Mouse (Mus musculus) MN1 (cell line): ENCODE results near the gene Lypd6.

Experiments used
- DNase-seq: peaks from one replicate; pipeline ENCODE4 v3.0.0-alpha.2; 2016; ENCODE audit warnings: low spot score

Lypd6 gene

GRCm38 (mm10) chr2:50066246-50066967 is at the start of gene Lypd6:
Gene Lypd6 (plus strand): TSS chr2:50066429.
- DNase-seq = no peak

- no peak for DNase-seq
Measured at GRCm38 (mm10) chr2:50019477-50019876, 46.8 kb upstream of the Lypd6 start.

DNA sequence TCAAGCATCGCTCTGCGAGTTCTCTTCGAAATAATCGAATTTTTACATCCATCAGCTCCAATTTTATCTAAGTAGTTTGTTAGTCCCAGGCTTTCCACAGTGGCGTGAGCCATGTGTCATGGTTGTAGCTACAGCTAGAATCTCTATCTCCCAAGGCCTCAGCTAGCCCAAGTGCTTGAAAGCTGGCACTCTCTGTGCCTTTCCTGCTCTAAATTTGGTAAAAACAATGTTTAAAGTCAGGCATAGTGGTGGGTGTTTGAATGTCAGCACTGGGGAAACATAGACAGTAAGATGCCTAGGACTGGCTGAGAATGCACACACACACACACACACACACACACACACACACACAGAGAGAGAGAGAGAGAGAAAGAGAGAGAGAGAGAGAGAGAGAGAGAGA is 40.7 kb upstream of the Lypd6 start:
- DNase-seq = no peak

DNA sequence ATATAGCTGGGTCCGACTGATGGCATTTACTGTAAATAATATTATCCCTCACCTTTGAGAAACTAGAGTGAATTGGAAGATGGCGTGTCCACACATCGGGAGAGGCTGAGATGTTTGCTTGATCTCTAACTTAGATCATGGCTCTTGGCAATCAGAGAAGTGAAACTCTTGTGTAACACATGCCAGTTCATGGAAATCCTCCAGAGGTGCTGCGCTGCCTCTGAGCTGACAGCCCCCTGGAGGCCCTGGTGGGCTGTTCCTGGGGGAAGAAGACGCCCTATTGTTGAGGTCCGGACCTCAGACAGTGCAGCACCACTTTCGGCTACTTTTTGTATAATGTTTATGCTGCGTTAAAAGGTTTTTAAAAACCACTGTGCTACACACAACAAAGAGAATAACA is 37.3 kb upstream of the Lypd6 start:
- DNase-seq = no peak

DNA sequence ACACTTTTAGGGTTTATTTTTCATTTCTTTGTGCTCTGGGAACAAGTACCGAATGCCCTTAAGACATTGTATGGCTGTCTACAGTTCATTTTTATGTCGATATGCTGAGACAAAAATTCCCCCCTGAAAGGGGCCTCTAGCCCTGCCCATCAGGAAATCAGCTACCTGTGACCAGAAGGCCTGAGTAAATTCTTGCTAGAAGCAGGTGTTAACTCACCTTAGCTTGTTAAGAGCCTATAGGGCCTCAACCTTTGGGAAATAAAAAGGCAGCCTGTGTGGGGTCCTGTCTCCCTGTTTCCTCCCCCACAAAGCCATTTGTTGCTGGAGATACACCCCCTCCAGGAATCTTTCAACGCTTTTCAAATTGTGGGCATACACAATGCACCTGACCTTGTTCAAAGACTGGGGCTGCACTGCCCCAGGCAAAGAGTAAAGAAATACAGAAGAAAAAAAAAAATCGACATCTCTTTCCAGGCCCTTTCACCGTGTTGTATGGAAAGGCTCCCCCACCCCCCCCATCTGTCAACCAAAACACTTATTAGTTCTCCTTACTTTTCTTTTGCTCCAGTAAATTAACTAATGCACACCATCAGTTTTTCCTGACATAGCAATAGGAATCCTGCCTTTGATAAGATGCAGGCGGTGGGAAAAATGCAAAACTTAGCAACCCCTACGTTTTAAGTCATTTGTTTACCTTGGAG is 21.9 kb upstream of the Lypd6 start:
- no peak for DNase-seq

GRCm38 (mm10) chr2:50044871-50045470 is 21.3 kb upstream of the Lypd6 start:
- no peak for DNase-seq

- DNase-seq = no peak
Measured at GRCm38 (mm10) chr2:50045841-50046240, 20.4 kb upstream of the Lypd6 start.

- no peak for DNase-seq
Measured at GRCm38 (mm10) chr2:50048442-50048841, 17.8 kb upstream of the Lypd6 start.

GRCm38 (mm10) chr2:50053893-50054292 is 12.3 kb upstream of the Lypd6 start:
- no peak for DNase-seq

DNA sequence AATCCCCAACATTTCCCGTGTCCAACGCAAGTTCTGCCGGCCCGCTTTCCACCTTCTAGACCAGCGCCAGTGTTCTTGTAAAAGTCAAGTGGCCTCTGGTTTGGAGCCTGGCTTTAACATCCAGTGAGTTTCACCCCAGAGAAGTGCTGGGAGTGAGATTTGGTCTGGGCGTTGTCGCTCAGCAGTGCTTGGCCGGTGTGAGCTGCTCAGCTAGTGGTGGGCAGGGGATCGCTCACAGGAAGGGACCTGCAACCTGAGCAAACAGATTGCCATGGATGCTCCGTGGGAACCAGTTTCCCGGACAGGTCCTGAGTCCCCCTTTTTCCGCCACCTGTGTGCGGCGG is 355 bp upstream of the Lypd6 start:
- no peak for DNase-seq

- DNase-seq = no peak
Measured at GRCm38 (mm10) chr2:50066968-50067315, 713 bp downstream of the Lypd6 start.

GRCm38 (mm10) chr2:50069571-50070295 is 3.5 kb downstream of the Lypd6 start:
- DNase-seq = no peak

- DNase-seq = no peak
Measured at GRCm38 (mm10) chr2:50072158-50072557, 5.9 kb downstream of the Lypd6 start.

DNA sequence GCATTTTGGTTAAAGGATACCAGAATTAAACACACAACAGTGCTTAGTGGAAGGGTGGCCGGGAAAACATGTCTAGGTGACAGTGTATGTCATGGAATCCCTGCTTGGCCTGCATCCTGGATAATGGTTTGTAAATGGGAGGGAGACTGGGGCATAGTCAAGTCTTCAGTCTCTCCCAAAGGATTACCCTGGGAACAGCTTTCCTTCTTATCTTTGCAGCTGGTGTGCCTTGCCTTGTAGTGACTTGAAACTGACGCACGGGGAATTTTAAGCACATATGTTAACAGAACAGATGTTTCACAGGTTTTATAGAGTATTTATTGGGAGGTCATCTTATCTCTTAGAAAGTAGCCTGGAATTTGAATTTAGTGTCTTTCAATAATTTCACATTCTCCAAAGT is 18.5 kb downstream of the Lypd6 start:
- DNase-seq = no peak

- no peak for DNase-seq
Measured at GRCm38 (mm10) chr2:50087761-50088160, 21.5 kb downstream of the Lypd6 start.

- DNase-seq = no peak
Measured at GRCm38 (mm10) chr2:50096336-50096735, 30.1 kb downstream of the Lypd6 start.

DNA sequence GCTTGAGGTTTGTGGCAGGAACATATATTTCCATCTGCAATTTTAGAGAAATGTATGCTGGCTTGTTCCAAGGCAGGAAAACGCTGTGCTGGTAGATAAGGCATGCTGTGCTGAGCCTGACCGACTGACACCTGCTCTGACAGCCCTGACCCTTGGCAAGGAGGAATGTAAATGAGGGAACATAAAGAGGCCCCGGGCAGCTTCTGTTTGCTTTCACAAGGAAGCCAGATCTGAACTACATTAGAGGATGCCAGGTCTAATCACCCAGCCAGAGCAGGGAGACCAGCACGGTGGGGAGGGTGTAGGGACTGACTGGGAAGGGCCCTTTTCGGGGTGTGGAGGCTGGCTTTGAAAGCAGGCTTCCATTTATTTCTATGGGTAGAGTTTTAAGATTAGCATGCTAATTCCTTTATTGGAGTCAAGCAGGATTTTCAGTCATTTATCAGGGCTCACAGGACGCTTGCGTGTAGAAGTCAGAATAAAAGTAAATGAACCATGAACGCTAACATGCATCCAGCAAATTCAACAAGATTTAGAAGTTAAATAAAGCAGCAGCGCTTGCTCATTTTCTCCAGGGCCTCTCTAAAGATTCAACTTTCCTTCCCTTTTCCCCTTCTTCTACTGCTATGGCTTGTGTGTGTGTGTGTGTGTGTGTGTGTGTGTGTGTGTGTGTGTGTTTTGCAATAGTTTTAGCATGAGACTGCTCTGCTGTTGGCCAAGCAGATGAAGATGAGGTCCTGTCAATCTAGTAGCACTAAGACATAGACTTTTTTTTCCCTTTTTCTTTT is 34.3 kb downstream of the Lypd6 start:
- DNase-seq = no peak

DNA sequence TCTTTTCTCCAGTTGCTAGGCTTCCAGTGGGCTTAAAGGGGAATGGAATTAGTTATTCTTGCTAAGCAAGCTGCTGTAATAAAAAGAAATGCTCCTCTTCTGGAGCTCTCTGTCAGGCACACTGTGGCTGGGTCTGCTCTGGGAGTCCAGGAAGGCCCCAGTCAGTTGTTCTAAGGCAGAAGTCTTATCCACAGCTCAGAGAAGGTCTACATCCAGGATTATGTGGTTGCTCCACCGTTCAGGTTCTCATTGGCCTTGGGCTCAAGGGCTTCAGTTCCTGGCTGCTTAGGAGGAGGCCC is 34.9 kb downstream of the Lypd6 start:
- no peak for DNase-seq

DNA sequence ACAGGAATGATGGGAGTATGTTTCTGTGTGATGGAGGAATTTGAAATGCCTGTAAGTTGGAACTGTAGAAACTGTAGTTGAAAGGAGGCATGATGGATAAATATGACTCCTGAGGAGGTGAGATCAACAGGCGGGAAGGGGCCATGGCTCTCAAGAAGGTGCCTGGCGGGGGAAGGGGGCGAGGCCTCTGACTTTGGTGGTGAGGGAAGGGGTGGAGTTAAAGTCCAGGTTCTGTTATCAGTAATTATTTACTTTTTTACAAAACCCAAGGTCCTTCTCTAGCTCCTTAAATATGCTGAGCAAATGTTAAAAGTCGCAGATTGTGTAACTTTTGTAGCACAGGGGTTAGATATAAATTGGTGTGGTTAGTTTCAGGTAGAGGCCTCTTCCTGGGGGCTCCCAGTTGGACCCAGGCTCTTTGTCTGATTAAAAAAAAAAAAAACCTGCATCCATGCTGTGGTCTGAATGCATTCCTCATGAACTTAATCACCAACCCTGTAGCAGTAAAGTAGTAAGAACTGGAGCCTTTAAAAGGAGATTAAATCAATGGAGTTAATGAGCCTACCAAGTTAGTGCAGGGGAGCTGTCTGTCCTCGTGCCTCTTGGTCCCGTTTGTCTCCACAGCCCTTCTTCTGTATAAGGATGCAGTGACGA is 37.7 kb downstream of the Lypd6 start:
- DNase-seq = no peak

DNA sequence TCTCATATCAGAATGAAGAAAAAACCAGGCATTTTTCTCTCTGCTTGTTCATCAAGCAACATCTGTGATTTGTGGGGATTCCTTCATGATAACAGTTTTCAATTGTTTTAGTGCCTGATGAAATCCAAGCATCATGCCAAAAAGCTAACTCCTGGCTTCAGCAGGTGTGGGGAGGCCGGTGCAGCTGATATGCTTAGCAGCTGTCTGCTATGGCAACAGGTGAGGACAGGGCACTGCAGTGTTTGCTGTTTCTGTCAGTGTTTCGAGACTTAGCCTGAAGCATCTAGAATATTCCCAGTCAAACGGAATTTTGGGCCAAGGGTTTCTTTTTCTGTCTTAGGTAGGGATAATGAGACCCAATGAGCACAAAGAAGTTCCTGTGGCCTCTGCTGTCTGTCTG is 39.4 kb downstream of the Lypd6 start:
- DNase-seq = no peak

- DNase-seq = no peak
Measured at GRCm38 (mm10) chr2:50105992-50106391, 39.8 kb downstream of the Lypd6 start.

- DNase-seq = no peak
Measured at GRCm38 (mm10) chr2:50106879-50107278, 40.6 kb downstream of the Lypd6 start.
